Mouse (Mus musculus) cerebral cortex, adult 2 months (tissue): Measurements from ENCODE around the gene Atf6.

Source experiments
- WGBS: fragments of 180-500 bp; shearing (Covaris S2); methylation state at CpG from one replicate; pipeline ENCODE4 v1.1.7; 2018; 5-methylcytosine and 5-hydroxymethylcytosine counted together

The Atf6 gene

GRCm38 (mm10) chr1:170884390-170884789 lies 16.8 kb upstream of the Atf6 start:
- 17% methylated on average over 8 of the region's 8 CpGs for WGBS

GRCm38 (mm10) chr1:170882915-170883485 lies 15.4 kb upstream of the Atf6 start:
- 87% methylated on average over 5 of the region's 5 CpGs for WGBS

GRCm38 (mm10) chr1:170876906-170877305 lies 9.3 kb upstream of the Atf6 start:
- WGBS: 87% methylated on average over 5 of the region's 5 CpGs

GRCm38 (mm10) chr1:170875676-170876075 lies 8.1 kb upstream of the Atf6 start:
- WGBS: 87% methylated on average over 3 of the region's 3 CpGs

GRCm38 (mm10) chr1:170871961-170872360 lies 4.4 kb upstream of the Atf6 start:
- 96% methylated on average over 2 of the region's 2 CpGs for WGBS

- 95% methylated on average over 6 of the region's 6 CpGs for WGBS
Measured at GRCm38 (mm10) chr1:170871402-170871801, 3.8 kb upstream of the Atf6 start.

GRCm38 (mm10) chr1:170868905-170869283 lies 1.3 kb upstream of the Atf6 start:
- 10% methylated on average over 14 of the region's 14 CpGs for WGBS

- WGBS: under 1% methylated on average over 33 of the region's 33 CpGs
Measured at GRCm38 (mm10) chr1:170868107-170868904, 735 bp upstream of the Atf6 start.

GRCm38 (mm10) chr1:170866992-170867690 lies 430 bp downstream of the Atf6 start:
- under 1% methylated on average over 30 of the region's 30 CpGs for WGBS

GRCm38 (mm10) chr1:170865406-170865805 lies 2.2 kb downstream of the Atf6 start:
- 88% methylated on average over 5 of the region's 5 CpGs for WGBS

- WGBS: 82% methylated on average over 3 of the region's 3 CpGs
Measured at GRCm38 (mm10) chr1:170864754-170865153, 2.8 kb downstream of the Atf6 start.

GRCm38 (mm10) chr1:170863033-170863432 lies 4.5 kb downstream of the Atf6 start:
- 61% methylated on average over 4 of the region's 4 CpGs for WGBS

GRCm38 (mm10) chr1:170862435-170862717 lies 5.2 kb downstream of the Atf6 start:
- WGBS: 80% methylated on average over 3 of the region's 3 CpGs

GRCm38 (mm10) chr1:170861671-170862434 lies 5.7 kb downstream of the Atf6 start:
- 78% methylated on average over 13 of the region's 13 CpGs for WGBS

GRCm38 (mm10) chr1:170858872-170859271 lies 8.7 kb downstream of the Atf6 start:
- WGBS: 81% methylated on average over 2 of the region's 2 CpGs

- 67% methylated on average over 2 of the region's 2 CpGs for WGBS
Measured at GRCm38 (mm10) chr1:170857369-170857768, 10.2 kb downstream of the Atf6 start.

- 66% methylated on average over 13 of the region's 13 CpGs for WGBS
Measured at GRCm38 (mm10) chr1:170855056-170855760, 12.4 kb downstream of the Atf6 start.

GRCm38 (mm10) chr1:170853604-170854003 lies 14.0 kb downstream of the Atf6 start:
- 96% methylated on average over 3 of the region's 3 CpGs for WGBS

GRCm38 (mm10) chr1:170850637-170851624 lies 16.6 kb downstream of the Atf6 start:
- 93% methylated on average over 23 of the region's 23 CpGs for WGBS

GRCm38 (mm10) chr1:170850007-170850406 lies 17.6 kb downstream of the Atf6 start:
- WGBS: 75% methylated on average over 2 of the region's 2 CpGs
